Mouse (Mus musculus): ENCODE data around the gene Tlr4. TPM values are rescaled to one million over a fixed set of nuclear protein-coding genes. Genes with fewer than 3 reads are reported as not detected.

Gene Tlr4
- 0.48 and 0.55 TPM in 2 replicates for polyA plus RNA-seq (2012; rRNA removed)

GRCm38 (mm10) chr4:66827463-66828162 lies at the start of gene Tlr4:
TSS of gene Tlr4 (plus strand) at chr4:66827584.
- H3K4me3 ChIP-seq (ENCODE audit: insufficient read depth, low read length): peak within 1 kb of the TSS; percentile 32
- peak within 1 kb of the TSS; percentile 29; the same call in 1 of the 2 replicates for H3K27ac ChIP-seq (ENCODE audit: insufficient read depth, low read length)
- no peaks in the 10 kb centered on the region for H3K4me1 ChIP-seq (ENCODE audit: control insufficient read depth, insufficient read depth, low read length)
- TF ChIP-seq POLR2A (IDR thresholded peaks at IDR 0.05; ENCODE audit: extremely low read depth, insufficient read depth, low read length) (no peak), CTCF (IDR thresholded peaks at IDR 0.05; ENCODE audit: extremely low read depth, insufficient read depth, low read length) (no peak)

GRCm38 (mm10) chr4:66794283-66794682 lies 33.1 kb upstream of the Tlr4 start:
- Histone ChIP-seq H3K4me1 (ENCODE audit: control insufficient read depth, insufficient read depth, low read length) (no peaks in the 10 kb centered on the region), H3K4me3 (ENCODE audit: insufficient read depth, low read length) (no peak overlapping the region), H3K27ac (ENCODE audit: insufficient read depth, low read length) (no peak overlapping the region)
- no peak for TF ChIP-seq CTCF (IDR thresholded peaks at IDR 0.05; ENCODE audit: extremely low read depth, insufficient read depth, low read length)
- no peak for TF ChIP-seq POLR2A (IDR thresholded peaks at IDR 0.05; ENCODE audit: extremely low read depth, insufficient read depth, low read length)

DNA sequence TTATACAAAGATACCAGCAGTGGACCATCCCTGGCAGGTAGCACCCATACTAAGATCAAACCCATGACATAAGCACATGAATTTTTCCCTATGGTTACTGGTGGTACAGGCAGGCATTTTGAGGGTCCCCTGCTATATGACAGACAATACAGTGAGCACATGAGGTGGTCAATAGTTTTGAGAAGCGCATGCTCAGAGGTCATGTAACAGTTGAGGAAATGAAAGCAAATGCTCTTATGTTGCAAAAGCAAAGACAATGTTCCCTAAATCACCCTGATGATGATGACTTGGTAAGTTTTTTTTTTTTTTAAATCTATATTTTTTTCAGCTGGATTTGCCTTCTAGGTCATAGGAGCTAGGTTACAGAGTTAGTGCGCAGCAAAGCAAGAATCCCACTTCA lies 30.7 kb upstream of the Tlr4 start:
- no peak overlapping the region for H3K4me3 ChIP-seq (ENCODE audit: insufficient read depth, low read length)
- no peak overlapping the region for H3K27ac ChIP-seq (ENCODE audit: insufficient read depth, low read length)
- H3K4me1 ChIP-seq (ENCODE audit: control insufficient read depth, insufficient read depth, low read length): no peaks in the 10 kb centered on the region
- TF ChIP-seq CTCF (IDR thresholded peaks at IDR 0.05; ENCODE audit: extremely low read depth, insufficient read depth, low read length): no peak
- TF ChIP-seq POLR2A (IDR thresholded peaks at IDR 0.05; ENCODE audit: extremely low read depth, insufficient read depth, low read length): no peak

DNA sequence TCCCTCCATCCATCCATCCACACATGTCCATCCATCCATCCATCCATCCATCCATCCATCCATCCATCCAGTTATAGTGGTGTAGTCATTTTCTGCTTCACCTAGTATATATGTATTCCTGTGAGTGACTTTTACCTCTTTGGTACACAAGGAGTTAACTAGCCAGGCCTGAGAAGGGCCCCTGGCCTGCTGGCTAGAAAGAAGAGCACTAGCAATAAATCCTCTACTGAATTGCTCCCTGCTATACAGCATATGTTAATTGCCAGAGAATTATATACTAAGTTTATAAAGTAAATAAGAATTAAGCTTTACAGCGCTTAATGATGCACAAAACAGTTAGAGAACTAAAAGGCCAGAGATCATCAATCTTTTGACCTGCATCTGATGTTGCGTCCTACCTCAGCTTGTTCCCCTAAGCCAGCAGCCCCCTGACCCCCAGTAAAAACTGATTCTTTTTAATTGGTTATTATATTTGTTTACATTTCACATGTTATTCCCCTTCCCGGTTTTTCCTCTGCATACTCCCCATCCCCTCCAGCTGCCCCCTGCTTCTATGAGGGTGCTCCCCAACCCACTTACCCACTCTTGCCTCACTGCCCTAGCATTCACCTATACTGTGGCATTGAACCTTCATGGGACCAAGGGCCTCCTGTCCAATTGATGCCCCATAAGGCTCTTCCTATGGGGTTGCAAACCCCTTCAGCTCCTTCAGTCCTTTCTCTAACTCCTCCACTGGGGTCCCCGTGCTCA lies 22.7 kb upstream of the Tlr4 start:
- H3K4me3 ChIP-seq (ENCODE audit: insufficient read depth, low read length): no peak overlapping the region
- no peak overlapping the region for H3K27ac ChIP-seq (ENCODE audit: insufficient read depth, low read length)
- TF ChIP-seq CTCF (IDR thresholded peaks at IDR 0.05; ENCODE audit: extremely low read depth, insufficient read depth, low read length) (no peak), POLR2A (IDR thresholded peaks at IDR 0.05; ENCODE audit: extremely low read depth, insufficient read depth, low read length) (no peak)
- no peaks in the 10 kb centered on the region for H3K4me1 ChIP-seq (ENCODE audit: control insufficient read depth, insufficient read depth, low read length)

- Histone ChIP-seq H3K4me3 (ENCODE audit: insufficient read depth, low read length) (no peak overlapping the region), H3K27ac (ENCODE audit: insufficient read depth, low read length) (no peak overlapping the region), H3K4me1 (ENCODE audit: control insufficient read depth, insufficient read depth, low read length) (no peaks in the 10 kb centered on the region)
- no peak for TF ChIP-seq POLR2A (IDR thresholded peaks at IDR 0.05; ENCODE audit: extremely low read depth, insufficient read depth, low read length)
- no peak for TF ChIP-seq CTCF (IDR thresholded peaks at IDR 0.05; ENCODE audit: extremely low read depth, insufficient read depth, low read length)
Observed at GRCm38 (mm10) chr4:66805747-66806146, 21.6 kb upstream of the Tlr4 start.

DNA sequence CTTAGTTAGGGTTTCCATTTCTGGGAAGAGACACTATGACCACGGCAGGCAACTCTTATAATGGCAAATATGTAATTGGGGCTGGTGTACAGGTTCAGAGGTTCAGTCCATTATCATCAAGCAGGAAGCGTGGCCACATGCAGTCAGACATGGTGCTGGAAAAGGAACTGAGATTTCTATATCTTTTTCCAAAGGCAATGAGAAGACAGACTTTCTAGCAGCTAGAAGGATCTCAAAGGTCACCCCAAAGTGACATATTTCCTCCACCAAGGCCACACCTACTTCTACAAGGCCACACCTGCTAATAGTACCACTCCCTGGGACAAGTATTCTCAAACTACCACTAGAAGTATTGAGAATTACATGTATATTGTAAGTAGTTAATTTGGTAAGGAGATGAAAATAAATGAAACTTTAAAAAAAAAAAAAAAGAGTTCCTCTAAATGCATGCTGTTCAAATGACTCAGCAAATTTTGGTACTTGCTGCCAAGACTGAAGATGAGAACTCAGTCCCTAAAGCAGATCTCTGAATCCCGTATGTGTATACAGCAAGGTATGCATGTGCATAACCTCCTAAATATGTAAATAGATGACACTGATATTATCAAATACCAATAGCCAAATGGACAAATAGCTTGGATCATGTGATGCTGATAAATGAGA lies 10.9 kb upstream of the Tlr4 start:
- no peaks in the 10 kb centered on the region for H3K4me1 ChIP-seq (ENCODE audit: control insufficient read depth, insufficient read depth, low read length)
- H3K27ac ChIP-seq (ENCODE audit: insufficient read depth, low read length): no peak overlapping the region
- TF ChIP-seq POLR2A (IDR thresholded peaks at IDR 0.05; ENCODE audit: extremely low read depth, insufficient read depth, low read length): no peak
- no peak for TF ChIP-seq CTCF (IDR thresholded peaks at IDR 0.05; ENCODE audit: extremely low read depth, insufficient read depth, low read length)
- no peak overlapping the region for H3K4me3 ChIP-seq (ENCODE audit: insufficient read depth, low read length)

DNA sequence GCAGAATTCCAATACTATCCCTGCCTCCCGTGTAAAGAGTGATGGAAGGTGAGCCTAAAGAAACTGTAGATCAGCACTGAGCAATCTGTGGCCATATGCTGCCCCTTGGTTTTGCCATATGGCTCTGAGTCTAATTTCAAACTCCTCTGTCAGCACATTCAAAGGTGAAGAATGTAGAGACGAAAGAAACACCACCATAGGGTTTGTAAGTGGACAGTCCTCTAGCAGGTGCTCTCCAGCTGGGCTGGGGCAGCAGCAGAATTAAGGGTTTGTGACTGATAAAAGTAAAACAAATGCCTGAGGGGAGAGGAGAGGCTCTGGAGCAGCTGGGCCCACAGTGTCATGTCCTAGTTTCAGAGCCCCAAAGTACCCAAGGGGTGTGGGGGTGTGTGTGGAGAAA lies 6.2 kb upstream of the Tlr4 start:
- TF ChIP-seq CTCF (IDR thresholded peaks at IDR 0.05; ENCODE audit: extremely low read depth, insufficient read depth, low read length) (no peak), POLR2A (IDR thresholded peaks at IDR 0.05; ENCODE audit: extremely low read depth, insufficient read depth, low read length) (no peak)
- Histone ChIP-seq H3K27ac (ENCODE audit: insufficient read depth, low read length) (no peak overlapping the region), H3K4me1 (ENCODE audit: control insufficient read depth, insufficient read depth, low read length) (no peaks in the 10 kb centered on the region), H3K4me3 (ENCODE audit: insufficient read depth, low read length) (no peak overlapping the region)

DNA sequence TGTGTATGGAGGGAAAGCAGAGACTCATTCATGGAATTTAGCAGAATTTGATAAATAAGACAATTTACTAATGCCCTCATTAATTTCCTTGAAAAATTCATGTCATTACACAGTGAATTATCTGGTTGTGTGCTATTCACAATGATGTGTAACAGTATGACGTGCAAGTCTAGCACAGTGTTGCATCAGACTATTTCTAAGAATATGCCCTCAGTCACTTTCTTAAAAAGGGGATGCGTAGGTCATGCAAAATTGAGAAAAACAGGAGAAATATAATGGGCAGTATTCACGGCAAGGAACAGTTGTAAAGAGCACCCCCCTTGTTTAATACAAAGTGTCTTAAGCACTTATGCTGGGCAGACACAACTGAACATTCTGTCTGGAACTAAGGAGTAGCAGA lies 5.6 kb upstream of the Tlr4 start:
- H3K27ac ChIP-seq (ENCODE audit: insufficient read depth, low read length): no peak overlapping the region
- no peak overlapping the region for H3K4me3 ChIP-seq (ENCODE audit: insufficient read depth, low read length)
- H3K4me1 ChIP-seq (ENCODE audit: control insufficient read depth, insufficient read depth, low read length): no peaks in the 10 kb centered on the region
- TF ChIP-seq POLR2A (IDR thresholded peaks at IDR 0.05; ENCODE audit: extremely low read depth, insufficient read depth, low read length) (no peak), CTCF (IDR thresholded peaks at IDR 0.05; ENCODE audit: extremely low read depth, insufficient read depth, low read length) (no peak)

DNA sequence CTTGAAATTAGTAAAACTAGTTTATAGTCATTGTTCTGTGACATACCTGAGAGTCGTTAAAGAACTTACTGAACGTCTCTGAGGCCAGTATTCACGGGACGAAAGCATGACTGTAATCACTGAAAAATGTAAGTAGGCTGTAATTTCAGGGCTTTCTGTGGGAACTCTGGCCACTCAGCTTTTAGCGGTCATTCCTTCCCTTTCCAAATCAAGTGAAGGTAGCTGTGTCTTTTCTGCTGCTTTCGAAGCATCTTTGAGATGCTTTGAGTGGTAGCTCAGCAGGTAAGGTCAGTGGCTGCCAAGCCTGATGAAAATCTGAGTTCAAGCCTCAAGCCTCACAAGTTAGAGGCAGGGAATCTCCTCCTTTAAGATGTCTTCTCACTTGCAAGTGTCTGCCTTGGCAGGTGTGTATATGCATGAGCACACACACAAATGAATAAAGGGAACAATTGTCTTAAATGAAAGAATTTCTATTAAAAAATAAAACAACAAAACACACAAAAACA lies 832 bp downstream of the Tlr4 start:
- TF ChIP-seq POLR2A (IDR thresholded peaks at IDR 0.05; ENCODE audit: extremely low read depth, insufficient read depth, low read length): no peak
- TF ChIP-seq CTCF (IDR thresholded peaks at IDR 0.05; ENCODE audit: extremely low read depth, insufficient read depth, low read length): no peak
- H3K27ac ChIP-seq (ENCODE audit: insufficient read depth, low read length): peak overlapping the region; percentile 29; the same call in 1 of the 2 replicates
- no peaks in the 10 kb centered on the region for H3K4me1 ChIP-seq (ENCODE audit: control insufficient read depth, insufficient read depth, low read length)
- H3K4me3 ChIP-seq (ENCODE audit: insufficient read depth, low read length): peak overlapping the region; percentile 32; the same call in 1 of the 2 replicates
